Mouse (Mus musculus): ENCODE data around the gene Rsg1. TPM values are rescaled to one million over a fixed set of nuclear protein-coding genes. Genes with fewer than 3 reads are reported as not detected.

Gene Rsg1
- polyA plus RNA-seq, 1 experiment from 2014 or later, result 6.0 TPM

GRCm38 (mm10) chr4:141270201-141270940 lies 56.6 kb downstream of the Rsg1 start:
- H3K4me1 ChIP-seq, result peaks cover 22% of the 10 kb centered on the region
- H3K27ac ChIP-seq, result no peak overlapping the region
- H3K9me3 ChIP-seq, result no peaks in the 10 kb centered on the region
- no peaks in the 10 kb centered on the region for H3K27me3 ChIP-seq
- H3K36me3 ChIP-seq, result no peaks in the 10 kb centered on the region
- no peak for ATAC-seq (ENCODE audit: insufficient number of reproducible peaks, low FRiP score, low TSS enrichment, low read depth)
- WGBS, result 63% methylated on average over 15 of the region's 15 CpGs
- H3K4me2 ChIP-seq, result no peak overlapping the region
- H3K4me3 ChIP-seq, result no peak overlapping the region
- H3K9ac ChIP-seq, result no peak overlapping the region

- 78% methylated on average over 7 of the region's 7 CpGs for WGBS
- Histone ChIP-seq H3K27ac (no peak overlapping the region), H3K4me1 (peaks cover 22% of the 10 kb centered on the region)
Measured at GRCm38 (mm10) chr4:141271228-141271627, 57.5 kb downstream of the Rsg1 start.

GRCm38 (mm10) chr4:141271721-141272120 lies 58.0 kb downstream of the Rsg1 start:
- H3K9me3 ChIP-seq, result no peaks in the 10 kb centered on the region
- peaks cover 22% of the 10 kb centered on the region for H3K4me1 ChIP-seq
- no peak overlapping the region for H3K4me3 ChIP-seq
- H3K9ac ChIP-seq, result no peak overlapping the region
- no peak for ATAC-seq (ENCODE audit: insufficient number of reproducible peaks, low FRiP score, low TSS enrichment, low read depth)
- WGBS, result 80% methylated on average over 6 of the region's 6 CpGs
- no peak overlapping the region for H3K4me2 ChIP-seq
- no peaks in the 10 kb centered on the region for H3K36me3 ChIP-seq
- H3K27ac ChIP-seq, result no peak overlapping the region
- no peaks in the 10 kb centered on the region for H3K27me3 ChIP-seq

More at GRCm38 (mm10) chr4:141271228-141271627, 57.5 kb downstream of the Rsg1 start:
- Histone ChIP-seq H3K36me3 (no peaks in the 10 kb centered on the region), H3K4me3 (no peak overlapping the region), H3K4me2 (no peak overlapping the region), H3K27me3 (no peaks in the 10 kb centered on the region), H3K9me3 (no peaks in the 10 kb centered on the region), H3K9ac (no peak overlapping the region)
- no peak for ATAC-seq (ENCODE audit: insufficient number of reproducible peaks, low FRiP score, low TSS enrichment, low read depth)

- peaks cover 33% of the 10 kb centered on the region for H3K4me1 ChIP-seq
- 14% methylated on average over 14 of the region's 14 CpGs for WGBS
- no peaks in the 10 kb centered on the region for H3K9me3 ChIP-seq
- peak overlapping the region; percentile 11; the same call in 1 of the 2 replicates for H3K4me3 ChIP-seq
- no peak for ATAC-seq (ENCODE audit: insufficient number of reproducible peaks, low FRiP score, low TSS enrichment, low read depth)
- H3K27me3 ChIP-seq, result no peaks in the 10 kb centered on the region
- H3K9ac ChIP-seq, result no peak overlapping the region
- H3K36me3 ChIP-seq, result no peaks in the 10 kb centered on the region
- H3K27ac ChIP-seq, result no peak overlapping the region
- peak overlapping the region; percentile 35 for H3K4me2 ChIP-seq
Measured at GRCm38 (mm10) chr4:141272878-141273277, 59.1 kb downstream of the Rsg1 start.

- Histone ChIP-seq H3K4me1 (peaks cover 37% of the 10 kb centered on the region), H3K27me3 (no peaks in the 10 kb centered on the region), H3K27ac (no peak overlapping the region; the same call in 1 of the 2 replicates), H3K4me2 (peak overlapping the region; percentile 35), H3K9me3 (no peaks in the 10 kb centered on the region), H3K9ac (no peak overlapping the region), H3K36me3 (no peaks in the 10 kb centered on the region), H3K4me3 (peak overlapping the region; percentile 11; the same call in 1 of the 2 replicates)
- WGBS, result 21% methylated on average over 12 of the region's 12 CpGs
- peak; percentile 74 for ATAC-seq (ENCODE audit: insufficient number of reproducible peaks, low FRiP score, low TSS enrichment, low read depth)
Measured at GRCm38 (mm10) chr4:141273296-141273695, 59.5 kb downstream of the Rsg1 start.

- Histone ChIP-seq H3K27ac (no peak overlapping the region; the same call in 1 of the 2 replicates), H3K4me2 (no peak overlapping the region), H3K36me3 (no peaks in the 10 kb centered on the region), H3K4me3 (no peak overlapping the region), H3K4me1 (peaks cover 46% of the 10 kb centered on the region), H3K27me3 (no peaks in the 10 kb centered on the region), H3K9ac (no peak overlapping the region), H3K9me3 (no peaks in the 10 kb centered on the region)
- 53% methylated on average over 23 of the region's 23 CpGs for WGBS
- ATAC-seq (ENCODE audit: insufficient number of reproducible peaks, low FRiP score, low TSS enrichment, low read depth), result no peak
Measured at GRCm38 (mm10) chr4:141274485-141275341, 61.0 kb downstream of the Rsg1 start.

Other genes with a start within 250 kb of the Rsg1 start
- 37.3 and 41.0 TPM in 2 replicates for gene Atp13a2, start 227.1 kb upstream of the Rsg1 start, polyA plus RNA-seq (2015; fragmentation: Nextera tagmentation; extraction: Ambion mirVana)
- 958 and 1,066 TPM in 2 replicates for gene Mfap2, start 203.5 kb upstream of the Rsg1 start, polyA plus RNA-seq (2015; fragmentation: Nextera tagmentation; extraction: Ambion mirVana)
- gene Crocc, start 153.4 kb upstream of the Rsg1 start, polyA plus RNA-seq (2015; fragmentation: Nextera tagmentation; extraction: Ambion mirVana), result 4.0 and 5.8 TPM in 2 replicates
- 95.8 and 104 TPM in 2 replicates for gene Necap2, start 135.6 kb upstream of the Rsg1 start, polyA plus RNA-seq (2015; fragmentation: Nextera tagmentation; extraction: Ambion mirVana)
- 0.14 and 0.36 TPM in 2 replicates for gene Spata21, start 125.6 kb upstream of the Rsg1 start, polyA plus RNA-seq (2015; fragmentation: Nextera tagmentation; extraction: Ambion mirVana)
- gene Szrd1, start 74.2 kb upstream of the Rsg1 start, polyA plus RNA-seq (2015; fragmentation: Nextera tagmentation; extraction: Ambion mirVana), result 46.9 and 51.9 TPM in 2 replicates
- 22.5 and 25.4 TPM in 2 replicates for gene Fbxo42, start 66.0 kb upstream of the Rsg1 start, polyA plus RNA-seq (2015; fragmentation: Nextera tagmentation; extraction: Ambion mirVana)
- 16.3 and 19.7 TPM in 2 replicates for gene Arhgef19, start 25.5 kb downstream of the Rsg1 start, polyA plus RNA-seq (2015; fragmentation: Nextera tagmentation; extraction: Ambion mirVana)
- 6.2 and 6.5 TPM in 2 replicates for gene Epha2, start 87.3 kb downstream of the Rsg1 start, polyA plus RNA-seq (2015; fragmentation: Nextera tagmentation; extraction: Ambion mirVana)
- gene Fam131c, start 154.3 kb downstream of the Rsg1 start, polyA plus RNA-seq (2015; fragmentation: Nextera tagmentation; extraction: Ambion mirVana), result 1.6 and 1.9 TPM in 2 replicates
- 0.33 and 1.2 TPM in 2 replicates for gene Clcnka, start 184.8 kb downstream of the Rsg1 start, polyA plus RNA-seq (2015; fragmentation: Nextera tagmentation; extraction: Ambion mirVana)
- not detected in 2 replicates for gene Clcnkb, start 202.1 kb downstream of the Rsg1 start, polyA plus RNA-seq (2015; fragmentation: Nextera tagmentation; extraction: Ambion mirVana)
- 1.7 and 5.4 TPM in 2 replicates for gene Hspb7, start 206.8 kb downstream of the Rsg1 start, polyA plus RNA-seq (2015; fragmentation: Nextera tagmentation; extraction: Ambion mirVana)
- not detected in 2 replicates for gene Srarp, start 222.1 kb downstream of the Rsg1 start, polyA plus RNA-seq (2015; fragmentation: Nextera tagmentation; extraction: Ambion mirVana)
- gene Zbtb17, start 230.7 kb downstream of the Rsg1 start, polyA plus RNA-seq (2015; fragmentation: Nextera tagmentation; extraction: Ambion mirVana), result 31.2 and 33.2 TPM in 2 replicates

All from limb, embryonic 15.5 days (tissue).